Mouse (Mus musculus): Measurements from ENCODE around the gene Emc7. TPM values are rescaled to one million over a fixed set of nuclear protein-coding genes. Genes with fewer than 3 reads are reported as not detected.
A peak's percentile ranks its signal among the peaks of the same experiment; 100 is the strongest.

The Emc7 gene
- polyA plus RNA-seq, 1 experiment: 19.8 TPM

- no peaks in the 10 kb centered on the region for H3K27me3 ChIP-seq (ENCODE audit: control insufficient read depth, insufficient read depth, insufficient read length)
- H3ac ChIP-seq (ENCODE audit: control insufficient read depth, insufficient read length): no peak overlapping the region
- no peak overlapping the region for H3K4me2 ChIP-seq (ENCODE audit: low read depth)
- H3K4me3 ChIP-seq: no peak overlapping the region
- H3K79me2 ChIP-seq (ENCODE audit: control insufficient read depth, insufficient read depth): no peaks in the 10 kb centered on the region
- no peaks in the 10 kb centered on the region for H3K36me3 ChIP-seq (ENCODE audit: control insufficient read depth, insufficient read depth)
- TF ChIP-seq CEBPB (IDR thresholded peaks at IDR 0.05; ENCODE audit: insufficient read depth, poor library complexity, severe bottlenecking) (peak; percentile 42; the same call in 1 of the 2 replicates), SRF (IDR thresholded peaks at IDR 0.05; ENCODE audit: control insufficient read depth, insufficient read length, low read depth) (no peak), POLR2AphosphoS2 (IDR thresholded peaks at IDR 0.05; ENCODE audit: insufficient read length, low read depth) (no peak)
Observed at GRCm38 (mm10) chr2:112507444-112507843, 52.6 kb downstream of the Emc7 start.

GRCm38 (mm10) chr2:112510140-112510539 lies 55.3 kb downstream of the Emc7 start:
- no peaks in the 10 kb centered on the region for H3K36me3 ChIP-seq (ENCODE audit: control insufficient read depth, insufficient read depth)
- H3K79me2 ChIP-seq (ENCODE audit: control insufficient read depth, insufficient read depth): no peaks in the 10 kb centered on the region
- H3K4me3 ChIP-seq: no peak overlapping the region
- no peaks in the 10 kb centered on the region for H3K27me3 ChIP-seq (ENCODE audit: control insufficient read depth, insufficient read depth, insufficient read length)
- H3ac ChIP-seq (ENCODE audit: control insufficient read depth, insufficient read length): no peak overlapping the region
- peak overlapping the region; percentile 26 for H3K4me2 ChIP-seq (ENCODE audit: low read depth)
- no peak for TF ChIP-seq MAX (IDR thresholded peaks at IDR 0.05; ENCODE audit: low read depth)
- no peak for TF ChIP-seq POLR2A (IDR thresholded peaks at IDR 0.05; ENCODE audit: insufficient read length, low read depth)
- no peak for TF ChIP-seq USF1 (IDR thresholded peaks at IDR 0.05; ENCODE audit: low read depth)
- no peak for TF ChIP-seq REST (IDR thresholded peaks at IDR 0.05; ENCODE audit: insufficient read depth, insufficient read length)
- TF ChIP-seq CEBPB (IDR thresholded peaks at IDR 0.05; ENCODE audit: insufficient read depth, poor library complexity, severe bottlenecking): no peak
- no peak for TF ChIP-seq MYOD1 (IDR thresholded peaks at IDR 0.05; ENCODE audit: control insufficient read depth in 1 of 3, insufficient read length in 2 of 3, low read depth in 2 of 3)
- TF ChIP-seq TCF12 (IDR thresholded peaks at IDR 0.05; ENCODE audit: insufficient read depth, poor library complexity, severe bottlenecking): no peak
- TF ChIP-seq SRF (IDR thresholded peaks at IDR 0.05; ENCODE audit: control insufficient read depth, insufficient read length, low read depth): no peak
- no peak for TF ChIP-seq E2F4 (IDR thresholded peaks at IDR 0.05; ENCODE audit: insufficient read depth)
- no peak for TF ChIP-seq POLR2AphosphoS2 (IDR thresholded peaks at IDR 0.05; ENCODE audit: insufficient read length, low read depth)
- no peak for TF ChIP-seq TCF3 (IDR thresholded peaks at IDR 0.05; ENCODE audit: insufficient read length, low read depth)
- no peak for TF ChIP-seq MYOG (IDR thresholded peaks at IDR 0.05; ENCODE audit: control insufficient read depth in 1 of 3, insufficient read depth in 1 of 3, insufficient read length in 2 of 3, low read depth in 2 of 3)

- Histone ChIP-seq H3K4me3 (no peak overlapping the region), H3K4me2 (ENCODE audit: low read depth) (no peak overlapping the region)
- TF ChIP-seq POLR2AphosphoS2 (IDR thresholded peaks at IDR 0.05; ENCODE audit: insufficient read length, low read depth) (no peak), TCF3 (IDR thresholded peaks at IDR 0.05; ENCODE audit: insufficient read length, low read depth) (no peak), CEBPB (IDR thresholded peaks at IDR 0.05; ENCODE audit: insufficient read depth, poor library complexity, severe bottlenecking) (no peak), MYOD1 (IDR thresholded peaks at IDR 0.05; ENCODE audit: control insufficient read depth in 1 of 3, insufficient read length in 2 of 3, low read depth in 2 of 3) (no peak), REST (IDR thresholded peaks at IDR 0.05; ENCODE audit: insufficient read depth, insufficient read length) (no peak)
Observed at GRCm38 (mm10) chr2:112513036-112513435, 58.2 kb downstream of the Emc7 start.

GRCm38 (mm10) chr2:112516728-112517127 lies 61.9 kb downstream of the Emc7 start:
- no peaks in the 10 kb centered on the region for H3K36me3 ChIP-seq (ENCODE audit: control insufficient read depth, insufficient read depth)
- H3K27me3 ChIP-seq (ENCODE audit: control insufficient read depth, insufficient read depth, insufficient read length): no peaks in the 10 kb centered on the region
- no peak overlapping the region for H3K4me2 ChIP-seq (ENCODE audit: low read depth)
- TF ChIP-seq POLR2A (IDR thresholded peaks at IDR 0.05; ENCODE audit: insufficient read length, low read depth) (no peak), E2F4 (IDR thresholded peaks at IDR 0.05; ENCODE audit: insufficient read depth) (no peak), USF1 (IDR thresholded peaks at IDR 0.05; ENCODE audit: low read depth) (no peak), REST (IDR thresholded peaks at IDR 0.05; ENCODE audit: insufficient read depth, insufficient read length) (no peak), CEBPB (IDR thresholded peaks at IDR 0.05; ENCODE audit: insufficient read depth, poor library complexity, severe bottlenecking) (no peak), MYOG (IDR thresholded peaks at IDR 0.05; ENCODE audit: control insufficient read depth in 1 of 3, insufficient read depth in 1 of 3, insufficient read length in 2 of 3, low read depth in 2 of 3) (no peak), POLR2AphosphoS2 (IDR thresholded peaks at IDR 0.05; ENCODE audit: insufficient read length, low read depth) (no peak), TCF12 (IDR thresholded peaks at IDR 0.05; ENCODE audit: insufficient read depth, poor library complexity, severe bottlenecking) (no peak), SRF (IDR thresholded peaks at IDR 0.05; ENCODE audit: control insufficient read depth, insufficient read length, low read depth) (no peak)
- no peaks in the 10 kb centered on the region for H3K79me2 ChIP-seq (ENCODE audit: control insufficient read depth, insufficient read depth)
- no peak overlapping the region for H3K4me3 ChIP-seq
- no peak overlapping the region for H3ac ChIP-seq (ENCODE audit: control insufficient read depth, insufficient read length)

More at GRCm38 (mm10) chr2:112513036-112513435, 58.2 kb downstream of the Emc7 start:
- Histone ChIP-seq H3K27me3 (ENCODE audit: control insufficient read depth, insufficient read depth, insufficient read length) (no peaks in the 10 kb centered on the region), H3ac (ENCODE audit: control insufficient read depth, insufficient read length) (no peak overlapping the region), H3K36me3 (ENCODE audit: control insufficient read depth, insufficient read depth) (no peaks in the 10 kb centered on the region), H3K79me2 (ENCODE audit: control insufficient read depth, insufficient read depth) (no peaks in the 10 kb centered on the region)

GRCm38 (mm10) chr2:112517218-112517617 lies 62.4 kb downstream of the Emc7 start:
- H3ac ChIP-seq (ENCODE audit: control insufficient read depth, insufficient read length): no peak overlapping the region
- no peak for TF ChIP-seq REST (IDR thresholded peaks at IDR 0.05; ENCODE audit: insufficient read depth, insufficient read length)
- TF ChIP-seq POLR2AphosphoS2 (IDR thresholded peaks at IDR 0.05; ENCODE audit: insufficient read length, low read depth): no peak
- TF ChIP-seq CEBPB (IDR thresholded peaks at IDR 0.05; ENCODE audit: insufficient read depth, poor library complexity, severe bottlenecking): no peak
- no peak for TF ChIP-seq MYOD1 (IDR thresholded peaks at IDR 0.05; ENCODE audit: control insufficient read depth in 1 of 3, insufficient read length in 2 of 3, low read depth in 2 of 3)
- TF ChIP-seq POLR2A (IDR thresholded peaks at IDR 0.05; ENCODE audit: insufficient read length, low read depth): no peak
- TF ChIP-seq E2F4 (IDR thresholded peaks at IDR 0.05; ENCODE audit: insufficient read depth): no peak
- no peak for TF ChIP-seq TCF3 (IDR thresholded peaks at IDR 0.05; ENCODE audit: insufficient read length, low read depth)
- no peak for TF ChIP-seq USF1 (IDR thresholded peaks at IDR 0.05; ENCODE audit: low read depth)
- TF ChIP-seq MAX (IDR thresholded peaks at IDR 0.05; ENCODE audit: low read depth): no peak
- TF ChIP-seq SRF (IDR thresholded peaks at IDR 0.05; ENCODE audit: control insufficient read depth, insufficient read length, low read depth): no peak
- no peak for TF ChIP-seq MYOG (IDR thresholded peaks at IDR 0.05; ENCODE audit: control insufficient read depth in 1 of 3, insufficient read depth in 1 of 3, insufficient read length in 2 of 3, low read depth in 2 of 3)
- TF ChIP-seq TCF12 (IDR thresholded peaks at IDR 0.05; ENCODE audit: insufficient read depth, poor library complexity, severe bottlenecking): no peak

More at GRCm38 (mm10) chr2:112517218-112517617, 62.4 kb downstream of the Emc7 start:
- Histone ChIP-seq H3K36me3 (ENCODE audit: control insufficient read depth, insufficient read depth) (no peaks in the 10 kb centered on the region), H3K4me2 (ENCODE audit: low read depth) (no peak overlapping the region), H3K27me3 (ENCODE audit: control insufficient read depth, insufficient read depth, insufficient read length) (no peaks in the 10 kb centered on the region), H3K79me2 (ENCODE audit: control insufficient read depth, insufficient read depth) (no peaks in the 10 kb centered on the region), H3K4me3 (no peak overlapping the region)
